Mouse (Mus musculus) skeletal muscle tissue, adult 2 months (tissue): ENCODE data around the gene Ttyh3.

Experiments used
- DNase-seq: peaks from one replicate; pipeline ENCODE4 v3.0.0-alpha.2; 2012; ENCODE audit warnings: low read depth, low spot score

Ttyh3 gene

GRCm38 (mm10) chr5:140609511-140610272 is 39.1 kb downstream of the Ttyh3 start:
- peak; percentile 40 for DNase-seq

DNA sequence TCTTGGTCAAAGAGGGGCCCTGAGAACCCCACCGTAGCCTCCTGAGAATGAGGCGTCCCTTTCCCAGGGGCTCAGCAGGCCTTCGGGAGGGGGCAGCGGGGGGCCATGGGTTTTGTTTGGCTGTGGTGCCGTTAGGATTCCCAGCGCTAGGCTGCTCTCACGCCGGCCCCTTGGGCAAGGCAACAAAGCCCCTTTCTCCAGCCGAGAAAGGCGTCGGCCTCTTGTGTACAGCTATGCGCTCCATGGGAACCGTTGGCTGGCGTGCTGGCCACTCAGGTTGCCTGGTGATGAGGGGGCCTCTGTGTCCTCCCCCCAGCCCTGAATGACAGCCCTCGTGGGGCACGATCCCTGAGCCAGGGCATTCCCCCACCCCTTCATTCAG is 40.2 kb downstream of the Ttyh3 start:
- no peak for DNase-seq

- no peak for DNase-seq
Measured at GRCm38 (mm10) chr5:140607836-140608633, 40.8 kb downstream of the Ttyh3 start.

DNA sequence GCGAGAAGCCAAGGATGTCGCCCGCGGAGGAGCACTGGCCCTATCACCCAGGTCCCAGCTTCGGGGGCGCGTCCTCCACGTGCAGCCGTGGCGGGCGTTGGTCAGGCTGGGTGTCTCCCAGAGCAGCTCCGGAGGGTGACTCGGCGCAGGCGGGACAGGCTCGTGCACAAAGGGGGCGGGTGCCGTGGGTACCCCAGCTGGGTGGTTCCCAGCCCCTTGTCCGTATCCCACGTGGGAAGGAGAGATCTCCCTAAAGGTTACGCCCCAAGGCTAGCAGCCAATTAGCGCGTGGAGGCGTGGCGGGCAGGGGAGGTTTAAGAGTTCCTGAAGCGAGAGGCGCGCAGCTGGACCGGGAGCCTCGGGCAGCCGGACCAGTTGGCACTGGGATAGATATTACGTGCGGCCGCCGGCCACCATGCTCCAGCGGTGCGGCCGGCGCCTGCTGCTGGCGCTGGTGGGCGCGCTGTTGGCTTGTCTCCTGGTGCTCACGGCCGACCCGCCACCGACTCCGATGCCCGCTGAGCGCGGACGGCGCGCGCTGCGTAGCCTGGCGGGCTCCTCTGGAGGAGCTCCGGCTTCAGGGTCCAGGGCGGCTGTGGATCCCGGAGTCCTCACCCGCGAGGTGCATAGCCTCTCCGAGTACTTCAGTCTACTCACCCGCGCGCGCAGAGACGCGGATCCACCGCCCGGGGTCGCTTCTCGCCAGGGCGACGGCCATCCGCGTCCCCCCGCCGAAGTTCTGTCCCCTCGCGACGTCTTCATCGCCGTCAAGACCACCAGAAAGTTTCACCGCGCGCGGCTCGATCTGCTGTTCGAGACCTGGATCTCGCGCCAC is 41.6 kb downstream of the Ttyh3 start, which contains the start of gene Lfng:
Gene Lfng, plus strand, starts transcription at position 320 of the 835 bp plus-strand sequence.
- peak; percentile 79 for DNase-seq

DNA sequence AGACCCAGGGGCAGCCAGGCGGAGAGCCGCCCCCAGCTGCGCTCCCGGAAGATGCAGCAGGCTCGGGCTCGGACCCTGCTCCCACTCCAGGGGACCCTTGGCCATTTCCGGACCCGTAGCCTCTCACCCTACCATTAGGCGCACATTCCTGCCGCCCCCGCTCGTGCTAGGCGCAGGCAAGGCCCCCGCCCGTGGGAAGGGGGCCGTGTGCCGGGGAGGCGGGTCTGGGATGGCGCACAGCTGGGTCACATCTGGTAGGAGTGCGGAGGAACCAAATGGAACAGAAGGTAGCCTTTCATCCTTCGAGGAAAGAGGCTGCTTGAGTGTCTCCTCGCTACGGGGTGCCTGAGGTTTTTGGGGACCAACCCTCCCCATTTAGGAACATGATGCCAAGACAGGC is 42.4 kb downstream of the Ttyh3 start:
- no peak for DNase-seq

GRCm38 (mm10) chr5:140605228-140605627 is 43.6 kb downstream of the Ttyh3 start:
- no peak for DNase-seq

DNA sequence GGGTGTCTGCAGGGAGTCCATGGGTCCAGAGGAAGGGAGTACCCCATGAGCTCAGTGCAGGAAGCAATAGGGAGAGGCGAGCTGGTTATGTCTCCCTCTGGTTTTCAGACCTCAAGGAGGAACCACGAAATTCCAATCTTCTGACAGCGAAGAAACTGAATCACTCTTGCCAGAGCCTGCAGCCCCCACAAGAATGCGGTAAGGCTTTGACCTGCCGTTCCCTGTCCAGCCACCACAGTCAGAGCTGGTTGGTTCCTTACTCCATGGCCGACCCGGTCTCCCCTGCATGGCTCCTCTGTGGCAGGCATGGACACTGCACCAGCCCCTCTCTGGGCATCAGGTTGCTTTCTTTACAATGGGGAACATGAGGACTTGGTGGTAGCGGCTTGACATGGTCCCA is 44.4 kb downstream of the Ttyh3 start:
- DNase-seq: no peak

DNA sequence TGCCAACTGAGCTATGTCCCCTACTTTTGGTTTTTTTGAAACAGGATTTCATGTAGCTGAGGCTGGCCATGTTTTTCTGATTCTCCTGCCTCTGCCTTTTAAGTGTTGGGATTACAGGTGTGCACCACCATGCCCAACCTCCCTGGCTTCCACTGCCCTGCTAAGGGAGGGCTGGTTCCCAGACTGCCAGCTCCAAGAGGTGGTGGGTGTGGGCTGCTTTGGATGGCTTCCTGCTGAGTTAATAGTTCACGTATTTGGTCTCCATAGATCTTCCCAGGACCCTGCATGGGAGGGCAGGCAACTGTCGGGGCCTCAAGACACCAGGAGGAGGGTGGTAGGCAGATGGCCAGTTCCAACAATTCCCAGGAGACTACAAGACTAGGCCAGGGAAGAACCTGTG is 46.3 kb downstream of the Ttyh3 start:
- no peak for DNase-seq

DNA sequence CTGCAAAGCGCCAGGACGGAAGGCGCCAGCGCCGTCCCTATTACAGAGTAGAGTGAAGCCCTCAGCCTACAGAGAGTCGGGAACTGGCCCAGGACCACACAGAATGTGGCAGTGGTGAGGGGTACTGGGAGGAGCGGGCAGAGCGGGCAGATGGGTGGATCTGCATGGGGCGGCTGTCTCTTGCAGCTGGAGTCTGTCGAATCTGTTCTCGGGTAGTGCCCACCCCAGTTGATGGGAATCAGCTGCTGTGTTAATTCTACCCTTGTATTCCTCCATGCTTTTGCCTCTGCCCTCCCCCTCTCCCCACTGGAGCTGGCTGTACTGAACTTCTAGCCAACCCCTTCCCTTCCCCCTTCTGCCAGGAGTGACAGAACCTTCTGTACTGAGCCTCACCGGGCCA is 47.1 kb downstream of the Ttyh3 start:
- DNase-seq: no peak

DNA sequence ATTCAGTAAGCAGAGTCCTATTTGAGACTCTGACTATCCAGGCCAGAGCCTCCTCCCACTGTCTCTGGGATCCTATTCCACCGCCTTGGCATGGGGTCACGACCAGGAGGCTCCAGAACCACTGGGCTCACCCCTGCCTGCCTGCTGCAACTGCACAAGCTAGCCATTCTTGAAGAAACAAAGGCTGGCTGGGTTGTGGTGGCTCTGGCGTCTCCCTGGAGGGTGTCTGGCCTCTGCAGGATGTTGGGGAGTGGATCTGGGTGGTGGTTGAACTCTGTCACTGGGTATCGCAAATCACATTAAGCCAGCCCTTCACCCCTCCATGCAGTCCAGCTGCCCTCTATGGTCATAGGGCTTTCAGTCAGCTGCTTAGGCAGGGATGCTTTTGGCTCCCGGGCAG is 48.9 kb downstream of the Ttyh3 start:
- DNase-seq: no peak

GRCm38 (mm10) chr5:140597787-140598186 is 51.0 kb downstream of the Ttyh3 start:
- no peak for DNase-seq

DNA sequence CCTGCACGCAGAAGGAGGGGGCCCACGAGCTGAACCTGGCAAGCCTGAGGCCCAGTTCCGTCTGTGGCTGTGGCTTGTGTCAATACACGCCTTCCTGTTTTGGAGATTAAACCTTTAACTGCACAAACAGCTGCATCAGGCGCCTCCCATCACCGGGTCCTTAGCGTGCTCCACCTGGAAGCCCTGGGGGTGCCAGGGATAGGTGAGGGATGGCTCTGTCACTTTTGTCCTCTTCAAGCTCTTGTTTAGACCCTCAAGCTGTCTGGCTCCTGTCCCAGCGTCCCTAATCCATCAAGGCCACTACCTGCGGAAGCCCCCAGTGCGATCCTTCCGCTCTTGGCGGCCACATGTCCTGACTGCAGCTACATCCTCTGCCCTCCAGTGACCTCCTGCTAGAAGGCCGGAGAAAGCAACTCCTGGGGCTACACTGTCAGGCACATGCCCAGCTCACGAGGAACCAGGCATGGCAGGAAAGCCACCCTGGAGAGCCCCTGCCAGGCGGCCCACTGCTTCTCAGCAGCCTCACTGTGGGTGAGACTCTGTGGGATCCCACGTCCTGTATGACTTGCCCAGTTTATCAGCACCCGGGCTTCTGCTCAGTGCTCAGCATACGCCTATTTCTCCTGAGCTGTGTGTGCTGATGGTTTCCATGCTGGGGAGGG is 51.8 kb downstream of the Ttyh3 start:
- no peak for DNase-seq

- DNase-seq: no peak
Measured at GRCm38 (mm10) chr5:140596426-140596825, 52.4 kb downstream of the Ttyh3 start.

DNA sequence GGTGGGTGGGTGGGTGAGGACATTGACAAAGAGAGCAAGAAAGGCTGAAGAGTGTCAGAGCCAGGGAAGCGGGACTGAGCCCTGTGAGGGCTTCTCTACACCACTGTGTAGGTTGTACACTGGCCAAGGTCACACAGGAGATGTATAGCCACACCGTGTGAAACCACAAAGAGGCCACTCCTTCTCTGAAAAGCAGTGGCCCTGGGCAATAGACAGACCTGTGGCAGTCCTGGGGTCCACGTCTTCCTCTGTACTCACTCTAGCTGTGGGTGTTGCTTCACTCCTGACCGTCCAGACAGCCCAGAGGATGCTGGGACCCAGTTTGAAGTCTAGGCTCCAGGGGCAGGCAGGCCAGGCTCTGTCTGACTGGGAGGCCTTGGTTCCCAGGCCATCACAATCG is 54.0 kb downstream of the Ttyh3 start:
- DNase-seq: no peak

DNA sequence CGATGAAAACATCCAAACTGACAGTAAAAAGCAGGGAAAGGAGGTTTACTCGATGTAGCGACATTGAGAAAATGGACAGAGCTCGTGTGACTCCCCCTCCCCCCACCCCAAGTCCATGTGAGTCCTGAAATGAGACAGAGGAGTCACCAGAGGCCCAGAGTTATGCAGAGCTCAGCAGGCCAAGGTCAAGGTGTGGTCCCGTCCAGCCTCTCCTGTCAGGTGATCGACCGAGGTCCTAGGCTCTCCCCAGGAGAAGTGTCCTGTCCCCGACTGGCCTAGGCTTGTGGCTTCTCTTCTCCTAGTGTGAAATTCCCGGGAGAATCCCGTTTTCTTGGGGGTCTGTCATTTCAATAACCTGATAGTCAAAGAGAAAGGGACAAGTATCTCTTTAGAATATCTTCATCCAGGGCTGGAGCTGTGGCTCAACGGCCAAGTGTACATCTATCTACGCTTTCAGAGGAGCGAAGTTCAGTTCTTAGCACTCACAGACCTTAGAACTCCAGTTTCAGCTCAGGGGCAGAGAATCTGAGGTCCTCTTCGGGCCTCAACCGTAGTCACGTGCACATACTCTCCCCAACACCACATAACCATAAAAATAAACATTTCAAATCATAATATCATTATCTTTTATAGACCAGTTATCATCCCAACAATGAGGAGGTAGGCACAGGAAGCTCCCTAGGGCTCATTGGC is 59.6 kb downstream of the Ttyh3 start:
- no peak for DNase-seq

DNA sequence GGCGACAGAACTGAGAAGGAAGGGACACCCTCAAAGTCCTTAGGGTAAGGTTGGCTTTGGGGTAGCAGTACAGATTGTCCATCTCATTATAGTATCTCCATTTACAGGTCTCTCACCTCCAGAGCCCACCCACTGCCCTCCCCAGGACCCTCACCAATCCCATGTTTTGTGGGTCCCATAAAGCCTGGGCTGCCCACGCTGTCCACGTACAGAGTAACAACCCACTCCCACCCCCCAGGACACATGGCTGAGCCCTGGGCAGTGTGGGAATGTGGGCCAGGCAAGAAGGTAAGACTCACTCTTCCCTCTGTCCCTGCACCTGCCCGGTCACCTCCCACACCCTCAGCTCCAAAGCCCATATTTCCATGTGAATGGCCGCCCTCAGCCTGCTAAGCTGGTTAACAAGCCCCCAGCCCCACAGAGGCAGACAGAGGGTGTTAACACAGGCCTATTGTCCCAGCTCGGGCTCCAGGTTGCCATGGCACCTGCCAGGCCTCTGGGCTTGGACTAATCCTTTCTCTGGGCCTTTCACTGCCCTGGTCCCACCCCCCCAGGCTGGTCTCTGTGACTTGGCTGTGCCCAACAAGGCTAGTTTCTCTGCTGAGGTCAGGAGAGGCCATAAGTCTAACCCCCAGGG is 65.0 kb downstream of the Ttyh3 start:
- DNase-seq: no peak

GRCm38 (mm10) chr5:140582995-140583731 is 65.7 kb downstream of the Ttyh3 start:
- DNase-seq: peak; percentile 84

DNA sequence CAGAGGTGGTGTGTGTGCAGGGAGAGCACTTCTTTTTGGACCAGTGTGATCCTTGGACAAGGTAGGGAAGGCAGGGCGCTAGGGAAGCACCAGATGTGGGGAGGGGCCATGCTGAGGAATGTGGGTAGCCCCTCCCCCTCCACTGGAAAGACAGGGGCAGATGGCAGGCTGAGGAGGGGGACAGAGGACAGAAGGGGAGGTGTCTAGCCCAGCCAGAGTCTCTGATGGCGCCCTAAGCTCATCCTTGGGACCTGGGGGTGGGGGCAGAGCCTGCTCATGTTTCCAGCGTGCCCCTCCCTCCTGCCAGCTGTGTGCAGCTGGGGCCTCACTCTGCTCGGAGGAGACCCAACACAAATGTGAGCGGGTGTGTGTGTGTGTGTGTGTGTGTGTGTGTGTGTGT is 67.3 kb downstream of the Ttyh3 start:
- no peak for DNase-seq

DNA sequence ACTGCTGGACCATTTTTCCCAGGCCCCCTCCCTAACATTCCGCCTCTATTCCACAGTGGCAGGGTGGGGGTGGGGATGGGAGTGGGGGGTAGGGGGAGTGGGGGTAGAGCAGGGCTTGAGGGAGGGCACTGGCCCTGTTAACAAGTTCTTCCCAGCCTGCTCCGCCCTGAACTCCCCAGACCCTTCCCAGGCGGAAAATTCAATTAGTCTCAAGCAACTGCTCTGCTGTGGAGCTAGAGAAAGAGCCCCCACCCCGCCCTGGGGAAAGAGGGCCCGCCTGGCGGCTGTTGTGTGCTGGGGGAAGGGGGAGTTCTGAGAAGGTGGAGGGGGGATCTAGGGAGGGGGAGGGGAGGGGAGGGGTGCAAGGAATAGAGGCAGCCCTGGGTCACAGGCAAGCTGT is 69.1 kb downstream of the Ttyh3 start:
- DNase-seq: no peak

- no peak for DNase-seq
Measured at GRCm38 (mm10) chr5:140579221-140579620, 69.6 kb downstream of the Ttyh3 start.
